Mouse (Mus musculus): ENCODE results near the gene Ank3.

Gene Ank3

GRCm38 (mm10) chr10:69951426-69951825, 552.9 kb downstream of the Ank3 start:
- no peak for DNase-seq (ENCODE audit: low read depth in 2 of 2, low spot score in 2 of 2)

GRCm38 (mm10) chr10:69952316-69952715, 553.7 kb downstream of the Ank3 start:
- no peak for DNase-seq (ENCODE audit: low read depth in 2 of 2, low spot score in 2 of 2)

GRCm38 (mm10) chr10:69954657-69955267, 556.2 kb downstream of the Ank3 start:
- no peak for DNase-seq (ENCODE audit: low read depth in 2 of 2, low spot score in 2 of 2)

GRCm38 (mm10) chr10:69962226-69962625, 563.7 kb downstream of the Ank3 start:
- no peak for DNase-seq (ENCODE audit: low read depth in 2 of 2, low spot score in 2 of 2)

- no peak for DNase-seq (ENCODE audit: low read depth in 2 of 2, low spot score in 2 of 2)
Observed at GRCm38 (mm10) chr10:69962976-69963375, 564.4 kb downstream of the Ank3 start.

- no peak for DNase-seq (ENCODE audit: low read depth in 2 of 2, low spot score in 2 of 2)
Observed at GRCm38 (mm10) chr10:69964611-69965010, 566.0 kb downstream of the Ank3 start.

GRCm38 (mm10) chr10:69965085-69965484, 566.5 kb downstream of the Ank3 start:
- DNase-seq (ENCODE audit: low read depth in 2 of 2, low spot score in 2 of 2) = no peak

GRCm38 (mm10) chr10:69967994-69968393, 569.4 kb downstream of the Ank3 start:
- no peak for DNase-seq (ENCODE audit: low read depth in 2 of 2, low spot score in 2 of 2)

GRCm38 (mm10) chr10:69979636-69980035, 581.1 kb downstream of the Ank3 start:
- no peak for DNase-seq (ENCODE audit: low read depth in 2 of 2, low spot score in 2 of 2)

- no peak for DNase-seq (ENCODE audit: low read depth in 2 of 2, low spot score in 2 of 2)
Observed at GRCm38 (mm10) chr10:69981386-69982097, 583.0 kb downstream of the Ank3 start.

- DNase-seq (ENCODE audit: low read depth in 2 of 2, low spot score in 2 of 2) = no peak
Observed at GRCm38 (mm10) chr10:69982701-69983100, 584.1 kb downstream of the Ank3 start.

GRCm38 (mm10) chr10:69987496-69987895, 588.9 kb downstream of the Ank3 start:
- no peak for DNase-seq (ENCODE audit: low read depth in 2 of 2, low spot score in 2 of 2)

GRCm38 (mm10) chr10:69997082-69997481, 598.5 kb downstream of the Ank3 start:
- no peak for DNase-seq (ENCODE audit: low read depth in 2 of 2, low spot score in 2 of 2)

GRCm38 (mm10) chr10:70004058-70004457, 605.5 kb downstream of the Ank3 start:
- no peak for DNase-seq (ENCODE audit: low read depth in 2 of 2, low spot score in 2 of 2)

GRCm38 (mm10) chr10:70004831-70005230, 606.3 kb downstream of the Ank3 start:
- DNase-seq (ENCODE audit: low read depth in 2 of 2, low spot score in 2 of 2) = no peak

- no peak for DNase-seq (ENCODE audit: low read depth in 2 of 2, low spot score in 2 of 2)
Observed at GRCm38 (mm10) chr10:70006380-70006779, 607.8 kb downstream of the Ank3 start.

- DNase-seq (ENCODE audit: low read depth in 2 of 2, low spot score in 2 of 2) = no peak
Observed at GRCm38 (mm10) chr10:70011738-70012137, 613.2 kb downstream of the Ank3 start.

- no peak for DNase-seq (ENCODE audit: low read depth in 2 of 2, low spot score in 2 of 2)
Observed at GRCm38 (mm10) chr10:70013931-70014330, 615.4 kb downstream of the Ank3 start.

GRCm38 (mm10) chr10:70015201-70015600, 616.6 kb downstream of the Ank3 start:
- DNase-seq (ENCODE audit: low read depth in 2 of 2, low spot score in 2 of 2) = no peak

GRCm38 (mm10) chr10:70018691-70019090, 620.1 kb downstream of the Ank3 start:
- DNase-seq (ENCODE audit: low read depth in 2 of 2, low spot score in 2 of 2) = no peak

GRCm38 (mm10) chr10:70021667-70022066, 623.1 kb downstream of the Ank3 start:
- peak; percentile 48 to 70 for DNase-seq (ENCODE audit: low read depth in 2 of 2, low spot score in 2 of 2)

- no peak for DNase-seq (ENCODE audit: low read depth in 2 of 2, low spot score in 2 of 2)
Observed at GRCm38 (mm10) chr10:70022596-70022995, 624.0 kb downstream of the Ank3 start.

GRCm38 (mm10) chr10:70023861-70024260, 625.3 kb downstream of the Ank3 start:
- no peak for DNase-seq (ENCODE audit: low read depth in 2 of 2, low spot score in 2 of 2)

Measured in CD8-positive naive resting alpha-beta T cell, adult 2 months (primary cell).